Comparison of ENCODE assay signal across 12 mouse cellular contexts in genomic region chr7:58032975-58033374, GRCm38 (mm10).
A peak's percentile ranks its signal among the peaks of the same experiment; 100 is the strongest.
DNase-seq lines count a peak whose midpoint lies in the region; ATAC-seq and TF ChIP-seq lines count a peak whose summit lies in the region.
"Had no signal": no experiment of that assay in that cellular context is flagged by ENCODE, and none has a peak within 500 bp of the region (broad histone marks: within the 10 kb centered on the region; RNA-seq: fewer than 3 reads in every experiment).

No protein-coding gene starts in this region.

- WGBS in embryonic facial prominence, embryonic 11.5 days, result 82% methylated on average over 1 of the region's 1 CpGs
- WGBS in embryonic facial prominence, embryonic 10.5 days, result 81% methylated on average over 1 of the region's 1 CpGs
- WGBS in neural tube, embryonic 15.5 days, result 75% methylated on average over 1 of the region's 1 CpGs

- no peaks in the 10 kb centered on the region for H3K36me3 ChIP-seq in embryonic facial prominence, embryonic 11.5 days (replicated peaks; ENCODE audit: control insufficient read depth, insufficient read depth, low read depth, low read length)
- H3K36me3 ChIP-seq in embryonic facial prominence, embryonic 10.5 days (replicated peaks), result no peaks in the 10 kb centered on the region
- H3K36me3 ChIP-seq in neural tube, embryonic 15.5 days, result no peaks in the 10 kb centered on the region
- H3K36me3 ChIP-seq: embryonic facial prominence, embryonic 15.5 days had no signal

- intact Hi-C loops in left cerebral cortex, adult 2 months (cut with DNase I), result no loop called here
- intact Hi-C loops in left cerebral cortex, postnatal 25 days (cut with DNase I), result loop anchor here (10.0 kb wide), 1 partner anchor 62 kb away; no protein-coding TSS in a partner anchor

- no peak overlapping the region for H3K27ac ChIP-seq in embryonic facial prominence, embryonic 11.5 days (replicated peaks; ENCODE audit: low read depth, low read length)
- no peak overlapping the region for H3K27ac ChIP-seq in embryonic facial prominence, embryonic 10.5 days (replicated peaks)
- H3K27ac ChIP-seq in left cerebral cortex, adult 2 months, result no peak overlapping the region
- H3K27ac ChIP-seq in neural tube, embryonic 15.5 days (replicated peaks), result no peak overlapping the region
- H3K27ac ChIP-seq: embryonic facial prominence, embryonic 15.5 days; forebrain, embryonic 13.5 days had no signal

- no peak overlapping the region for H3K9ac ChIP-seq in embryonic facial prominence, embryonic 11.5 days (replicated peaks; ENCODE audit: low read length)
- no peak overlapping the region for H3K9ac ChIP-seq in neural tube, embryonic 15.5 days (replicated peaks)
- H3K9ac ChIP-seq: embryonic facial prominence, embryonic 15.5 days; forebrain, embryonic 13.5 days had no signal

- DNase-seq in embryonic facial prominence, embryonic 11.5 days (ENCODE audit: low spot score), result peak; percentile 18
- no peak for DNase-seq in embryonic facial prominence, embryonic 10.5 days (ENCODE audit: low spot score)
- no peak for DNase-seq in left cerebral cortex, adult 2 months (ENCODE audit: extremely low spot score in 1 of 2, low spot score in 2 of 2)
- no peak for DNase-seq in left cerebral cortex, postnatal 25 days (ENCODE audit: low spot score in 2 of 2)
- peak; percentile 2 for DNase-seq in 3T3-L1 (ENCODE audit: low read depth, low spot score)
- peak; percentile 7 for DNase-seq in NIH3T3 (ENCODE audit: low read depth)
- DNase-seq: cerebellum, adult 11 months; heart, adult 11 months had no signal

- no peak for ATAC-seq in embryonic facial prominence, embryonic 11.5 days (replicated peaks; ENCODE audit: insufficient number of reproducible peaks, low FRiP score, low TSS enrichment, low read depth)
- no peak for ATAC-seq in neural tube, embryonic 15.5 days (ENCODE audit: low FRiP score)
- ATAC-seq: forebrain, embryonic 13.5 days had no signal

- peak; percentile 21 for TF ChIP-seq CTCF in left cerebral cortex, adult 2 months (IDR thresholded peaks at IDR 0.05)

- no peaks in the 10 kb centered on the region for H3K9me3 ChIP-seq in embryonic facial prominence, embryonic 11.5 days (replicated peaks; ENCODE audit: control insufficient read depth, low read length)
- no peaks in the 10 kb centered on the region for H3K9me3 ChIP-seq in embryonic facial prominence, embryonic 10.5 days
- H3K9me3 ChIP-seq in neural tube, embryonic 15.5 days (replicated peaks), result no peaks in the 10 kb centered on the region
- H3K9me3 ChIP-seq: embryonic facial prominence, embryonic 15.5 days; forebrain, embryonic 13.5 days had no signal

- no peak overlapping the region for H3K4me3 ChIP-seq in embryonic facial prominence, embryonic 11.5 days (ENCODE audit: low read depth, low read length)
- no peak overlapping the region for H3K4me3 ChIP-seq in embryonic facial prominence, embryonic 10.5 days
- no peak overlapping the region for H3K4me3 ChIP-seq in left cerebral cortex, adult 2 months
- H3K4me3 ChIP-seq in neural tube, embryonic 15.5 days (replicated peaks), result no peak overlapping the region
- H3K4me3 ChIP-seq: embryonic facial prominence, embryonic 15.5 days; forebrain, embryonic 13.5 days; megakaryocyte, embryonic 14.5 days had no signal

- no peaks in the 10 kb centered on the region for H3K4me1 ChIP-seq in embryonic facial prominence, embryonic 11.5 days (ENCODE audit: control insufficient read depth, insufficient read depth, low read length)
- no peaks in the 10 kb centered on the region for H3K4me1 ChIP-seq in embryonic facial prominence, embryonic 10.5 days
- no peaks in the 10 kb centered on the region for H3K4me1 ChIP-seq in neural tube, embryonic 15.5 days
- H3K4me1 ChIP-seq: embryonic facial prominence, embryonic 15.5 days; forebrain, embryonic 13.5 days; megakaryocyte, embryonic 14.5 days had no signal

- no peak overlapping the region for H3K4me2 ChIP-seq in embryonic facial prominence, embryonic 11.5 days (ENCODE audit: low read depth, low read length)
- H3K4me2 ChIP-seq in neural tube, embryonic 15.5 days, result no peak overlapping the region
- H3K4me2 ChIP-seq: embryonic facial prominence, embryonic 15.5 days; forebrain, embryonic 13.5 days had no signal

- no peaks in the 10 kb centered on the region for H3K27me3 ChIP-seq in embryonic facial prominence, embryonic 11.5 days (ENCODE audit: control insufficient read depth, insufficient read depth, low read length)
- no peaks in the 10 kb centered on the region for H3K27me3 ChIP-seq in embryonic facial prominence, embryonic 10.5 days (replicated peaks; ENCODE audit: low read depth, poor library complexity, severe bottlenecking)
- H3K27me3 ChIP-seq in neural tube, embryonic 15.5 days (replicated peaks), result no peaks in the 10 kb centered on the region
- H3K27me3 ChIP-seq: embryonic facial prominence, embryonic 15.5 days; forebrain, embryonic 13.5 days; megakaryocyte, embryonic 14.5 days had no signal

Comparison
In these comparisons a context has a peak if more than half of its experiments do, and no peak if none do; other contexts are left out.
1. DNase-seq: peak in embryonic facial prominence, embryonic 11.5 days (single experiment), 3T3-L1 (single experiment) and NIH3T3 (single experiment); none in embryonic facial prominence, embryonic 10.5 days (single experiment), left cerebral cortex, adult 2 months (0 of 2) and left cerebral cortex, postnatal 25 days (0 of 2).